Mouse (Mus musculus): ENCODE data around the gene Ptprf.

Gene Ptprf

GRCm38 (mm10) chr4:118291231-118291630, at the start of gene Ptprf:
TSS of gene Ptprf (minus strand) at chr4:118291405.
- WGBS = 2% methylated on average over 49 of the region's 50 CpGs

GRCm38 (mm10) chr4:118336658-118337057, 45.5 kb upstream of the Ptprf start:
- WGBS = 21% methylated on average over 7 of the region's 7 CpGs

GRCm38 (mm10) chr4:118335991-118336390, 44.8 kb upstream of the Ptprf start:
- 85% methylated on average over 4 of the region's 4 CpGs for WGBS

GRCm38 (mm10) chr4:118331777-118332176, 40.6 kb upstream of the Ptprf start:
- WGBS = 74% methylated on average over 4 of the region's 4 CpGs

- 85% methylated on average over 7 of the region's 7 CpGs for WGBS
Measured at GRCm38 (mm10) chr4:118326476-118326875, 35.3 kb upstream of the Ptprf start.

- 78% methylated on average over 2 of the region's 2 CpGs for WGBS
Measured at GRCm38 (mm10) chr4:118320636-118321035, 29.4 kb upstream of the Ptprf start.

GRCm38 (mm10) chr4:118319706-118320344, 28.6 kb upstream of the Ptprf start:
- WGBS = 36% methylated on average over 8 of the region's 8 CpGs

- 91% methylated on average over 4 of the region's 4 CpGs for WGBS
Measured at GRCm38 (mm10) chr4:118316662-118317061, 25.5 kb upstream of the Ptprf start.

- 64% methylated on average over 8 of the region's 8 CpGs for WGBS
Measured at GRCm38 (mm10) chr4:118315286-118315685, 24.1 kb upstream of the Ptprf start.

- 71% methylated on average over 1 of the region's 1 CpGs for WGBS
Measured at GRCm38 (mm10) chr4:118310461-118310860, 19.3 kb upstream of the Ptprf start.

- 97% methylated on average over 13 of the region's 13 CpGs for whole genome bisulfite sequencing
Measured at GRCm38 (mm10) chr4:118307533-118308263, 16.5 kb upstream of the Ptprf start.

GRCm38 (mm10) chr4:118306113-118306696, 15.0 kb upstream of the Ptprf start:
- 86% methylated on average over 21 of the region's 21 CpGs for WGBS

- WGBS = 43% methylated on average over 4 of the region's 4 CpGs
Measured at GRCm38 (mm10) chr4:118304984-118305383, 13.8 kb upstream of the Ptprf start.

- 50% methylated on average over 5 of the region's 5 CpGs for WGBS
Measured at GRCm38 (mm10) chr4:118297844-118298243, 6.6 kb upstream of the Ptprf start.

- 63% methylated on average over 17 of the region's 17 CpGs for WGBS
Measured at GRCm38 (mm10) chr4:118295651-118296561, 4.7 kb upstream of the Ptprf start.

GRCm38 (mm10) chr4:118294811-118295210, 3.6 kb upstream of the Ptprf start:
- 73% methylated on average over 4 of the region's 4 CpGs for WGBS

- WGBS = 11% methylated on average over 11 of the region's 11 CpGs
Measured at GRCm38 (mm10) chr4:118292741-118293306, 1.6 kb upstream of the Ptprf start.

GRCm38 (mm10) chr4:118290416-118291030, 682 bp downstream of the Ptprf start:
- 2% methylated on average over 77 of the region's 84 CpGs for WGBS

- WGBS = 8% methylated on average over 12 of the region's 12 CpGs
Measured at GRCm38 (mm10) chr4:118289960-118290415, 1.2 kb downstream of the Ptprf start.

- 70% methylated on average over 5 of the region's 5 CpGs for WGBS
Measured at GRCm38 (mm10) chr4:118289266-118289665, 1.9 kb downstream of the Ptprf start.

GRCm38 (mm10) chr4:118288531-118288930, 2.7 kb downstream of the Ptprf start:
- WGBS = 83% methylated on average over 6 of the region's 6 CpGs
